Mouse (Mus musculus): ENCODE measurements around the gene Plekha4.

The Plekha4 gene

DNA sequence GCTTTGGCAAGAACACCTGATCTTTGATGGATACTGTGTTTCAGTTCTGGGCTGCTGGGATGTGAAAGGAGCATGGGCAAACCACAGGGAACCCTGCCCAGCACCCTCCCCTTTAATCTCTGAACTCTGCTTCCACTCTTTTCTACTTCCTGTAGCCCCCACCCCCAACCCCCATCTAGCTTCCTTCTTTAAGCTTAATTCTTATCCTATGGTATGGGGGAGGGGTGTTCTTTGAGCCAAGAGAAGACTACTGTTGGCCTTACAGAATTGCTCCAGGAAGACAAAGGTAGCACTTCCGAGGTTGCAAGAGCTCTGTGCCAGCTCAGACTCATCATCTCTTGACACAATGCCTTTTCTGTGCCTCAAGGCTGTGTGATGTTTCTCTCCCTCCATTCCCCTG is 45.8 kb downstream of the Plekha4 start:
- no peak for DNase-seq

DNA sequence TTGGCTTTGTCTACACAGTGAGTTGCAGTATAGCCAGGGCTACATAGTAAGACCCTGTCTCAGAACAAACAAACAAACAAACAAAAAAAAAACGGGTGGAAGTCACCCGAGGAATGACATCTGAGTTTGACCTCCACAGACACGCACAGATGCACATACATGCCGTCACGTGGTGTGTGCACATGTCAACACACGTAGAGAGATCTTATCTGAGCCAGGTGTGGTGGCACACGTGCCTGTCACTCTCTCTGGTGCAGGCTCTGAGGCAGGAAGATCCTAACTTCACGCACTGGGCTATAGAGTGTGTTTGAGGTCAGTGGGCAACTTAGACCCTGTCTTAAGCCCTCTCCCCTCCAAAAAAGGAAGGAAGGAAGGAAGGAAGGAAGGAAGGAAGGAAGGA is 47.8 kb downstream of the Plekha4 start:
- DNase-seq = no peak

DNA sequence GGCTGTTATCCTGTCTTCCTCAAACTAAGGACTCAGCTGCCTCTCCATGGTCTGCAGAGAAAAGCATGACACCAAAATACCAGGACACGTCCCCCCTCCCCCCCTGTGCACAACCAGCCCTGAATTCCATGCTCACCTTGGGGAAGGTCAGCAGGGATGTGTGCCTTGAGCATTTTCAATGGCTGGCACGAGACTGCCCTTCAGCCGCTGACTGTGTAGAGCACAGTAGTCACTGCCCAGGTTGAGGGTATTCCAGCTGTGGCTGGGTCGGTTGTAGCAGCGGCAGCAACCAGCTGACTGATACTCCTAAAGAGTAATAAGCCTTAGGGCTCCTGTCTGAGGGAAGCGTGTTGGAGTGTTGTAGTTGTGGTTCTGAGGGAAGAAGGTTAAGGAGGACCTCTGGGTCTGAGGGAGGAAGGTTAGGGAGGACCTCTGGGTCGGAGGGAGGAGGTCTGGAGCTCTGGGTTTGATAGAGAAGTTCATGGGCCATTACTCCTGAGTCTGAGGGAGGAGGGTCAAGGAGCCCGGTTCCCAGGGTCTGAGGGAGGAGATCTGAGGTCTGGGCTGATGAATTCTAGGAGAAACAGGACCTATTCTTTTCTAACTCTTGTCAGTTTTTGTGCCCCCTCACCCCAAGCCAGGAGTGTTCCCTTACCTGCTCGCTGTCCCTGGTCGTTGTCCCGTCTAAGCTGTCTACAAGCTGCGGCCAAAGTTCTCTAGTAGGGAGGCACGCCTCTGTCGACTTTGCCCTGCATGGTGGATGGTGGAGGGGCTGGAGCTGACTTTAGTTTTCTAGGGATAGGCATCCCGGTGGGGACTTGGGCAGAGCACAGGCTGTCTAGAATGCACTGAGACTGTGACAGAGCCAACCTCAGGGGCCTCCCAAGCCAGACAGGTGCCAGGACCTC is 48.6 kb downstream of the Plekha4 start:
- DNase-seq = no peak

DNA sequence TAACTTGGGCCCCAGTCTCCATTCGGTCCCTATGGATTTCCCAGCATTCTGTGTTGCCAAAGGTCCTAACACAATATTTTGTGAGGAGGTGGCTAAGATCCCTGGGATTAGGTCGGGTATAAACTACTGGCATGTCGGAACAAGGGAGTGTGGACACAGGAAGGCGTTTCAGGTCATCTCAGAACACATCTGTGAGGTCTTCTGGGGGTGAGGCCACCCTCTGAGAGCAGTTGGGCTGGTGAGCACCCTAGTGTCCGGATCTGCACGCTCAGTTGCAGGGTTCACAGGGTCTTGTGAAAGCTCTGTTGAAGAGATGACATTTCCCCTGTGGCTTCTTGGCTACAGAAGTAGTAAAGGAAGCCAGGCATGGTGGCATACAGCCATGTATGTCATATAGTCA is 59.8 kb downstream of the Plekha4 start:
- no peak for DNase-seq

DNA sequence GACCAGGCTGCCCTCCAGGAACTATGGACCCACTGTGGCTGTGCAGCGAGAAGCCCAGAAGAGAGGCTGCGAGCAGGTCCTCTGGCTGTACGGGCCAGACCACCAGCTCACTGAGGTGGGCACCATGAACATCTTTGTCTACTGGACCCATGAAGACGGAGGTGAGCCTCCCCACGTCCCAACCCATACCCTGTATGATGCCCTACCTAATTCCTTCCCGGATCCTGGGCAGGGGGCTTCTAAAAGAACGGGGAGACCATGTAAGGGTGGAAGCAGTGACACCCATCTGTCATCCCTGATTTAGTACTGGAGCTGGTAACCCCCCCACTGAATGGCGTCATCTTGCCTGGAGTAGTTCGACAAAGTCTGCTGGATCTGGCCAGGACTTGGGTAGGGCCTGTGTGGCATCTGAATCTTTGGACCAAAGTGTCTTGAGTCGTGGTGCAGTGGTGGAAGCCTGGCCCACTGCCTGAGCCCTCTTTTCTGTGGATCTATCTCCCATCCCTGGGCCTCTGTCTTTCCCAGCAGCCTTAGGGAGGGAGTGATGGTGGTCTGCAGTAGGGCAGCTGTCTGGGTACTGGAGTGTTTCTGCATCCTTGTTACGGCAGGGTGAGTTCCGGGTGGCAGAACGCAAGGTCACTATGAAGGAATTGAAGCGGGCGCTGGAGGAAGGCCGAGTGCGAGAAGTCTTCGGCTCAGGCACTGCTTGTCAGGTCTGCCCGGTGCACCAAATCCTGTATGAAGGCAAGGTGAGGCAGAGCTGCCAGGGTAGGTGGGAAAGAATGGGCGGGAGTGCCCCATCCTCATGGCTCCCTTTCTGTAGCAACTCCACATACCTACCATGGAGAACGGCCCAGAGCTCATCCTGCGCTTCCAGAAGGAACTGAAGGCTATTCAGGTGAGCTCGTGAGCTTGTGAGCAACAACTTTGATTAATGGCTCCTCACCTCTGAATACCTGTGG is 61.8 kb downstream of the Plekha4 start:
- DNase-seq = no peak

DNA sequence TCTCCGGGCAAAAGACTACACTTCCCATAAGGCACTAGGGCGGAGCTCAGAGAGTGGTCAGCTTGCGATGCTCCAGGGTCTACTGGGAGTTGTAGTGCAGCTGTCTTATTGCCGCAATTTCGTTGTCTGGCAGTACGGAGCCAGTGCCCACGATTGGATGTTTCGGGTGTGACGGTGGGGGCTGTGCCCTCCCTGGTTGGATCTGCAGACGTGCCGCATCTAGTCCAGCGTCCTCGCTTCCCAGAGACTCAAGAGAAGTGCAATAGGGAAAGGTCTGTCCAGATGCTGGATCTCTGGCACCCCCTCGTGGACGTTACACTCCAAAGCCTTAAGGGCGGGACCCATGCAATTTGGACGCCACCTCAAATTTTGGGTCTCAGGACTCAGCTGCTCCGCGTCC is 63.0 kb downstream of the Plekha4 start:
- DNase-seq = peak; percentile 84 to 87

DNA sequence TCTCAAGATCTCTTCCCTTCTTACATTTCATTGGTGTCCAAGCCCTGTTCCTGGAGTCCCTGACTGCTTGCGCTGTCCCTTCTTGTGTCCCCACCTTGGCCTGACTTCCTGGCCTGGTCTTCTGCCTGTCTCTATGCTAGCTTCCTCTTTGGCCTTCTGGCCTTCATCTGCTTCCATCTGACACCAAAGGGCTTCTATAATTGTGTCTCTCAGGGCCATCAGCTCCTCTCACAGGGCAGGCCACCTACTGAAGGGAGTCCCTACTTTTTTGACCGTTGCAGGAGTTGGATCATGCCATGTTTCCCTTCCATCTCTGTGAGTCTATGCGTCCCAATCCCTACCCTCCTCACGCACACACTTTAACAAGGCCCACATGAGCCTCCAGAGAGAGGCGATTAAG is 63.8 kb downstream of the Plekha4 start:
- no peak for DNase-seq

DNA sequence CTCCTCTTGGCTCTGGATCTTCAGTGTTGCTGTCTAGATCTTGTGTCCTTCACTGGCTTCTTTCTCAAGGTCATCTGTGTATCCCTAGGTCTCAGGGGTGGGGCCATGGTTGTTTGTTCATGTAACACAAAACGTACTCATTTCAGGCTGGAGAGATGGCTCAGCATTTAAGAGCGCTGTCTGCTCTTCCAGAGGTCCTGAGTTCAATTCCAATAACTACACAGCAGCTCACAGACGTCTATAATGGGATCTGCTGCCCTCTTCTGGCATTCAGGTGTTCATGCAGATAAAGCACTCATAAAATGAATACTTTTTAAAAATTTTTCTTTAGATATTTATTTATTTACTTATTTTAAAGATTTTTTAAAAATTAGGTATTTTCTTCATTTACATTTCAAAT is 64.7 kb downstream of the Plekha4 start:
- no peak for DNase-seq

DNA sequence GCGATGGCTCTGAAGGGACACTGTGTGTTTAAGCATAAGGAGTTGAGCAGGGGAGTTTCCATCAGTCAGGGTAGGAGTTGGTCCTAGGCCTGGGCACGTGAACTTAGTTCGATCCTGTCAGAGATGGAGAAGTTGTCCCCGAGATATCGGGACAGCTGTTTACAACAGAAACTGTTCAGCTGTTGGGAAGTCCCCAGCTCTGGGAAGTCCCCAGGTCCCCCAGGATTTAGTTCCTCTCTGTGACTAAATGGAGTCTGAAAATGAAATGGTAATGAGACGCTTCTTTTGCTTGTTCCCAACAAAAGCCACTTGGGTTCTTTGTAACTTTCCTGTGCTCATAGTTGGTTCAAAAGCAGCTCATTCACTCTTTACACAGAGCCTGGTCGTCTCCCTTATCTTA is 65.8 kb downstream of the Plekha4 start:
- peak; percentile 64 to 75 for DNase-seq

DNA sequence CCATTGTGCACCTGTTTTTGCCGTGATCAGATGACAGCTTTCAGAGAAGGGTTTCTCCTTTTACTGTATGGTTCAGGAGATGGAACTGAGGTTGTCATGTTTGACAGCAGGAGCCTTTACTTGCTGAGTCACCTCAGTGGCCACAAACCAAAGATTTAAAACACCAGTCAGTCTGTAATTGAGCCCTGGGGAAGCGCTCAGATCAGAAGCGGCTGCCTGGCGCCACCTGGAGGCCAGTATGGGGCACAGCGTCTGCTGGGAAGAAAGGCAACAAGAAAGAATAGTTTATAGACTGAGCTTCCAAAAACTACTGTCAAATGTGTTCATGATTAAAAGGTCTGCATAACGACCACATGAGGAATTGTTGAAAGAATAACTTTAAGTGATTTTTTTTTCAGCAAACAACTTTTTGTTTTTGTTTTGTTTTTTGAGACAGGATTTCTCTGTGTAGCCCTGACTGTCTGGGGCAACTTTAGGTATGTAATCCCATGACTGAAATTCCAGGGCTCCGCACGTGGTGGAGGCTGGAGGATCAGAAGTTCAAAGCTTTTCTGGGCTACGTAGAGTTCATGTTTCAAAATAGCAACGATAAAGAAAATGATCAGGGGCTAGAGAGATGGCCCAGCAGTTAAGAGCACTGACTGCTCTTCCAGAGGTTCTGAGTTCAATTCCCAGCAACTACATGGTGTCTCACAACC is 67.1 kb downstream of the Plekha4 start:
- peak; percentile 87 for DNase-seq

DNA sequence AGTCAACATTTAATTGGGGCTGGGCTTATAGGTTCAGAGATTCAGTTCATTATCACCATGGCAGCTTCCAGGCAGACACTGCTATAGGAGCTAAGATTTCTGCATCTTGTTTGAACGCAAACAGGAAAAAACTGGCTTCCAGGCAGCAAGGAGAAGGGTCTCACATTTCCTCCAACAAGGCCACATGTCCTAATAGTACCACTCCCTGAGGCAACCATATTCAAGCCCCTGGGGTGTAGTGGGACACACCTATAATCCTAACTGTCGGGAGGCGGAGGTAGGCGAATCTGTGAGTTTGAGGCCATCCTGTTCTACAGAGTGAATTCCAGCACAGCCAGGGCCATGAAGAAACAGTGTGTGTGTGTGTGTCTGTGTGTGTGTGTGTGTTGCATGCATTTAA is 69.0 kb downstream of the Plekha4 start:
- no peak for DNase-seq

DNA sequence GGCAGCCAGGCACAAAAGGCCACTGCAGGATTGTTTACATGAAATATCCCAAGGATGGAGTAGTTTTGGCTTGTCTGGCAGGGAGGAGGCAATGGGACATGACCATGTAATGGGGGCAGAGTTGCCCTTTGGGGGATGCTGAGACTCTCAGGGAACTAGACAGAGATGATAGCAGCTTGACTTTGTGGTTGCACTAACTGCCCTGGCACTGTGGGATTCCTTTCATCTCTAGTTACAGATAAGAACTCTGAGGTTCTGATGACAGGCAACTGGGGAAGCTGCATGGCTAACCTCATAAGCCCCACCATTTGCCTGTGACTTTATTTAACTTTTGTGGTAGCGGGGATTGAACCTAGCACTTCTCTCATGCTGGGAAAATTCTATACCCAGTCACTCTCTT is 70.0 kb downstream of the Plekha4 start:
- no peak for DNase-seq

DNA sequence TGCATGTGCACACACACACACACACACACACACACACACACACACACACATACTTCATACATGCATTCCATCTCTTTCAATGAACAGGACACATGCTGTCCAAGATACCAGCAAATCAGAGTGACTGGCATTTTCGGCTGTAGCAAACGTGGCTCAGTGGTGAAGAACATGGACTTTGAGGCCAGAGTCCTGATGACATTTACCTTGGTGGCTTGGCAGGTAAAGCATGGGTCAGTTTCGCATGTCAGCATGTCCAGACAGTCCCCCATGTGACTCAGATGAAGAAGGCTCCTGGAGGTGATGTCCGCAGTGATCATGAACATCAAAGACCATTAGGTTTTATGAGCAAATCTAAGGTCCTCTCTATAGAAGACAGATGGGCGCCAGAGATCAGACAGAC is 70.9 kb downstream of the Plekha4 start:
- DNase-seq = no peak

DNA sequence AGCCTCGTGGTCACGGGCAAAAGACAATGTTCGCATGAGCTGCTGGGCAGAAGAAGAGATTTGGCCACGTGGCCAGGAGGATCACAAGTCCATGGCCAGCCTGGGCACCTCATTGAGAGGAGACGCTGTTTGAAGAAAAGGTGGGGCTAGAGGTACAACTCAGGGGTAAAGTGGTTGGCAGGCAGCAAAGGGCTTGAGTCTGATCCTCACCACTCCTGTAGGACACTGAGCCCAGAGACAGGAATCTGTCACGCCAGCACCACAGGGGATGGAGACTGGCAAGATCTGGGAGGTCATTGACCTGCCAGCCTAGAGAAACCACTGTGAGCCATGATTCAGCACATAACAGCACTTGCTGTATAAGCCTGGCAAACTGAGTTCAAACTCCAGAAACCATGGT is 71.4 kb downstream of the Plekha4 start:
- DNase-seq = no peak

DNA sequence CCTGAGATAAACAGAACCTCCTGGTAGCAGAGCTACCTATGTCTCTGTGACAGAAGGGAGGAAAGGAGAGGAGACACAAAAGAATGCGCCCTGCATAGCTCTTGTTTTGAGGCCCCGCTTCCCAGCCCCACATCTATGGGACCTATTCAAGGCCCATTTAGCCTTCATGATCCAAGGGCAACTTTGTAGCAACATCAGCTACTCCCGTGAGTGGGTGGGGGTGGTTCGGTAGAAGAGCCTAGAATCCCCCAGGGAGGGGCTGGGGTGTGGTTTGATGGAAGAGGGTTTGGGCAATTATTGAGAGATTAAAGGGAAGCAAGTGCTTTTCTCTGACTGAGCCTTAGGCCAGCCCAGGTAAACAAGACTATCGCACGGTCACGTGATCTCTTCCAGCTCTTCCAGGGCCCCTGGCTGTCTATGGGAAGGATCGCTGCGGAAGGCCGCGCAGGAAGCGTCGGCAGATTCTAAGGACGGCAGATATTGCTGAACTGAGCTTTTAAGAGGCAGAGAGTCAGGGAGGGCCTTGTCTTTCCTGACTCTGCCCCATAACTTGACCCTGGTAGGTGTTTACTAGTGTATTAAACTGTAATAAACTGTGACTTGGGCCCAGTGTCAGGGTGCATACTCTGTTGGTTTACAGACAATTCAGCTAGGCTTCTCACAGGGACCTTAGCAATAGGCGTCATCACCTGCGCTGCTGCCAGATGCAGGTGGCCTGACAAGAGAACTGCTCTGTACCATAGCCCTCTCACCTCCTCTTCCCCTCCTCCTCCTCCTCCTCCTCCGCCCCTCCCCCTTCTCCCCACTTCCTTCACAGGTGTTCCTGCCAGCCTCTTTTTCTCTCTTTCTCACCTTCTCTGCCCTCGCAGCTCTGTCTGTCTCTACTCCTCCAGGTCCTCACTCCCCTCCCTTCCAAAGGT is 73.1 kb downstream of the Plekha4 start:
- no peak for DNase-seq
